Mouse (Mus musculus) urinary bladder, postnatal 0 days (tissue): ENCODE measurements around the gene Tarm1. TPM values are rescaled to one million over a fixed set of nuclear protein-coding genes. Genes with fewer than 3 reads are reported as not detected.

ENCODE experiments used
- polyA plus RNA-seq: library from polyadenylated mRNA; unstranded; fragments of >200 nt; fragmentation: Nextera tagmentation; extraction: Ambion mirVana; gene quantifications from 2 replicates; pipeline ENCODE4 v1.2.1, GENCODE M21; 2015

The Tarm1 gene
- 0.13 and 0.40 TPM in 2 replicates for polyA plus RNA-seq

DNA sequence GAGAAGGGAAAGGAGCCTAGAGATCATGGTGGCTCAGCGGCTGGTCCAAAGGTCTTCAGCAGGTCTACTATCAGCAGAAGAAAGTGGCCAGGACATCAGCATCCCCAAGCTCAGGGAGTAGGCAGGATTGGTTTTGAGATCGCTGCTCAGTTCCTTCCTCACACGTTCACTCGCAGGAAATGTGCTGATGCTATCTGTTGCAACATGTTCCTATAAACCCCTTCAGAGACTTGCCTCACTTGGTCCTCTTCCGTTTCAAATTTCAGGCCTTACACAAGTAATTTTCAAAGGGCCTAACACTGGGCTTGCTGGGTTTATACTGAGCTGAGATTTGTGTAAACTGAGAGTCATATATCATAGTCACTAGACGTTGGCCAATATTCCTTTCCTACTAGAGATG lies at the start of gene Tarm1:
Gene Tarm1, minus strand, starts transcription at position 186 of the 400 bp plus-strand sequence.

Other genes with a start within 250 kb of the Tarm1 start
- 253 and 321 TPM in 2 replicates for gene Myadm, start 213.5 kb downstream of the Tarm1 start, polyA plus RNA-seq
- gene Prkcg, start 213.4 kb downstream of the Tarm1 start, polyA plus RNA-seq, result 0.47 and 0.53 TPM in 2 replicates
- 0.35 and 0.59 TPM in 2 replicates for gene Cacng7, start 169.7 kb downstream of the Tarm1 start, polyA plus RNA-seq
- 0.33 TPM in 1 of 2 replicates, not detected in the other for gene Cacng8, start 111.9 kb downstream of the Tarm1 start, polyA plus RNA-seq
- not detected in 2 replicates for gene Cacng6, start 78.4 kb downstream of the Tarm1 start, polyA plus RNA-seq
- not detected in 2 replicates for gene Oscar, start 113.5 kb upstream of the Tarm1 start, polyA plus RNA-seq
- 504 and 592 TPM in 2 replicates for gene Ndufa3, start 114.7 kb upstream of the Tarm1 start, polyA plus RNA-seq
- 11.3 and 12.6 TPM in 2 replicates for gene Tfpt, start 127.3 kb upstream of the Tarm1 start, polyA plus RNA-seq
- 43.3 and 43.9 TPM in 2 replicates for gene Prpf31, start 127.4 kb upstream of the Tarm1 start, polyA plus RNA-seq
- 22.0 and 22.5 TPM in 2 replicates for gene Cnot3, start 142.6 kb upstream of the Tarm1 start, polyA plus RNA-seq
- gene Leng1, start 163.2 kb upstream of the Tarm1 start, polyA plus RNA-seq, result 14.5 and 16.8 TPM in 2 replicates
- 43.7 and 43.8 TPM in 2 replicates for gene Tmc4, start 174.9 kb upstream of the Tarm1 start, polyA plus RNA-seq
- gene Tsen34, start 190.2 kb upstream of the Tarm1 start, polyA plus RNA-seq, result 159 and 166 TPM in 2 replicates
- 32.8 and 37.9 TPM in 2 replicates for gene Mboat7, start 190.9 kb upstream of the Tarm1 start, polyA plus RNA-seq
- 952 and 1,003 TPM in 2 replicates for gene Rps9, start 201.4 kb upstream of the Tarm1 start, polyA plus RNA-seq
- 2.0 and 4.9 TPM in 2 replicates for gene Pirb, start 217.8 kb upstream of the Tarm1 start, polyA plus RNA-seq